Mouse (Mus musculus): ENCODE results near the gene Dxo.
"Not testable (repeated sequence)": the region's sequence is repeated elsewhere in the genome, so short reads cannot be mapped to it uniquely, and the experiment has no call there.

Gene Dxo

GRCm38 (mm10) chr17:34830776-34831175 is 6.0 kb upstream of the Dxo start:
- DNase-seq (ENCODE audit: low read depth in 1 of 2, low spot score in 2 of 2), result not testable (repeated sequence)

GRCm38 (mm10) chr17:34836155-34836855 is 514 bp upstream of the Dxo start:
- DNase-seq (ENCODE audit: low read depth in 1 of 2, low spot score in 2 of 2), result no peak

- no peak for DNase-seq (ENCODE audit: low read depth in 1 of 2, low spot score in 2 of 2)
Measured at GRCm38 (mm10) chr17:34837464-34838324, 875 bp downstream of the Dxo start.

- DNase-seq (ENCODE audit: low read depth in 1 of 2, low spot score in 2 of 2), result no peak
Measured at GRCm38 (mm10) chr17:34838785-34839184, 2.0 kb downstream of the Dxo start.

- no peak for DNase-seq (ENCODE audit: low read depth in 1 of 2, low spot score in 2 of 2)
Measured at GRCm38 (mm10) chr17:34840736-34841307, 4.0 kb downstream of the Dxo start.

GRCm38 (mm10) chr17:34844884-34845283 is 8.1 kb downstream of the Dxo start:
- DNase-seq (ENCODE audit: low read depth in 1 of 2, low spot score in 2 of 2), result no peak

- DNase-seq (ENCODE audit: low read depth in 1 of 2, low spot score in 2 of 2), result no peak
Measured at GRCm38 (mm10) chr17:34847192-34847591, 10.4 kb downstream of the Dxo start.

GRCm38 (mm10) chr17:34847615-34848014 is 10.8 kb downstream of the Dxo start:
- DNase-seq (ENCODE audit: low read depth in 1 of 2, low spot score in 2 of 2), result no peak

GRCm38 (mm10) chr17:34849722-34850516 is 13.1 kb downstream of the Dxo start, which contains the start of the genes Skiv2l and Nelfe:
Gene Skiv2l (minus strand): TSS chr17:34850210.
Gene Nelfe (plus strand): TSS chr17:34850391.
- DNase-seq (ENCODE audit: low read depth in 1 of 2, low spot score in 2 of 2), result peak; percentile 93 to 97

GRCm38 (mm10) chr17:34850517-34851125 is 13.8 kb downstream of the Dxo start:
- DNase-seq (ENCODE audit: low read depth in 1 of 2, low spot score in 2 of 2), result no peak

GRCm38 (mm10) chr17:34853511-34853910 is 16.7 kb downstream of the Dxo start:
- no peak for DNase-seq (ENCODE audit: low read depth in 1 of 2, low spot score in 2 of 2)

GRCm38 (mm10) chr17:34854761-34855160 is 17.9 kb downstream of the Dxo start:
- DNase-seq (ENCODE audit: low read depth in 1 of 2, low spot score in 2 of 2), result no peak

GRCm38 (mm10) chr17:34855825-34856224 is 19.0 kb downstream of the Dxo start:
- no peak for DNase-seq (ENCODE audit: low read depth in 1 of 2, low spot score in 2 of 2)

GRCm38 (mm10) chr17:34858670-34859069 is 21.9 kb downstream of the Dxo start:
- no peak for DNase-seq (ENCODE audit: low read depth in 1 of 2, low spot score in 2 of 2)

- no peak for DNase-seq (ENCODE audit: low read depth in 1 of 2, low spot score in 2 of 2)
Measured at GRCm38 (mm10) chr17:34860514-34860913, 23.7 kb downstream of the Dxo start.

GRCm38 (mm10) chr17:34861704-34862415 is 25.0 kb downstream of the Dxo start:
- DNase-seq (ENCODE audit: low read depth in 1 of 2, low spot score in 2 of 2), result no peak

- no peak for DNase-seq (ENCODE audit: low read depth in 1 of 2, low spot score in 2 of 2)
Measured at GRCm38 (mm10) chr17:34862416-34863081, 25.7 kb downstream of the Dxo start, which contains the start of gene Cfb. Gene Cfb (minus strand): TSS chr17:34862518.

GRCm38 (mm10) chr17:34865981-34866380 is 29.2 kb downstream of the Dxo start:
- DNase-seq (ENCODE audit: low read depth in 1 of 2, low spot score in 2 of 2), result no peak

- DNase-seq (ENCODE audit: low read depth in 1 of 2, low spot score in 2 of 2), result no peak
Measured at GRCm38 (mm10) chr17:34874321-34874720, 37.5 kb downstream of the Dxo start.
